Mouse (Mus musculus): Measurements from ENCODE around the gene Ap1b1. TPM values are rescaled to one million over a fixed set of nuclear protein-coding genes. Genes with fewer than 3 reads are reported as not detected.
A peak's percentile ranks its signal among the peaks of the same experiment; 100 is the strongest.

Ap1b1 gene
- polyA plus RNA-seq, 1 experiment from 2014 or later: 40.7 TPM

DNA sequence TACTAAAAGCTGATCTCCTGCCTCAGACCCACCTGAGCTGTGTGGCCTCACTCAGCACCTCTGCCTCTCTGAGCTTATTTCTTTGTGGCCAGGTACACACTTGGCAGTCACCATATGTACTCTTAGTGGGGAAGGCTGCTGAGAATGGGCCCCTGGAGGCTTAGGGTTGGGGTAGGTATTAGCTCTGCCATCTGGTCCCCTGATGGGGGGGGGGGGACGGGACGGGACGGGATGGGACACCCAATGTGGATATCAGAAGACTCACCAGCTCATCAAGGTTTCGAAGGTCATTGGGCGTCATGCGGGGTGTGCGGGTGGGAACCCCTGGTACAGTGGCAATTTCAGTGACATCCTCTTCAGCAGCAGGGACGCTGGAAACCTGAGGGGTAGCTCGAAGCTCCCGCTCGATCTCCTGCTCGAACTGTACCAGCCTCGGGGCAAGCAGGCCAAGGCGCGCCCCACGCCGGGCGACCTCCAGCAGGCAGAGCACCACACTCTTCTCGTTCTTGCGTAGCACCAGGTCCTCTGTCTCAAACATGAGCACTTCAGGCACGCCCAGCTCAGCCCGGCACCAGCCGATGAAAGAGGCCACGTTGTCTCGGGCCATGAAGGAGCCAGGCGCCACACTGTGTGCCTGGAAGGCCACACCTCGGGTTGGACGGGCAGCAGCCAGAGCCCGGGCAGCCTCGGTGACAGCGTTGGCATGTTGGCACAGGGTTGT lies 77.1 kb downstream of the Ap1b1 start:
- peak overlapping the region; percentile 57 to 65; a peak in 3 of 4 replicates for H3K4me3 ChIP-seq (ENCODE audit: control insufficient read depth in 1 of 2, insufficient read depth in 1 of 2, low read depth in 1 of 2, low read length in 2 of 2)
- peaks cover 24 to 39% of the 10 kb centered on the region in 2 experiments for H3K4me1 ChIP-seq (ENCODE audit: control insufficient read depth in 2 of 2, insufficient read depth in 2 of 2, low read length in 2 of 2)
- no peak overlapping the region for H3K27ac ChIP-seq (replicated peaks in 1 of 2; ENCODE audit: control insufficient read depth in 1 of 2, insufficient read depth in 1 of 2, low read depth in 2 of 2, low read length in 2 of 2)
- peaks cover 45% of the 10 kb centered on the region for H3K27me3 ChIP-seq (ENCODE audit: control insufficient read depth, insufficient read depth, low read length)
- no peaks in the 10 kb centered on the region for H3K9me3 ChIP-seq (ENCODE audit: control insufficient read depth, low read length)
- peaks cover 21% of the 10 kb centered on the region for H3K36me3 ChIP-seq (ENCODE audit: control insufficient read depth, insufficient read depth, low read length)
- 61% methylated on average over 31 of the region's 31 CpGs for WGBS
- peak overlapping the region; percentile 73; the same call in 1 of the 2 replicates for H3K9ac ChIP-seq (ENCODE audit: low read length)
- no peak for ATAC-seq (ENCODE audit: insufficient number of reproducible peaks, insufficient read depth, low FRiP score, low read depth)
- peak overlapping the region; percentile 88 for H3K4me2 ChIP-seq (ENCODE audit: low read length)

DNA sequence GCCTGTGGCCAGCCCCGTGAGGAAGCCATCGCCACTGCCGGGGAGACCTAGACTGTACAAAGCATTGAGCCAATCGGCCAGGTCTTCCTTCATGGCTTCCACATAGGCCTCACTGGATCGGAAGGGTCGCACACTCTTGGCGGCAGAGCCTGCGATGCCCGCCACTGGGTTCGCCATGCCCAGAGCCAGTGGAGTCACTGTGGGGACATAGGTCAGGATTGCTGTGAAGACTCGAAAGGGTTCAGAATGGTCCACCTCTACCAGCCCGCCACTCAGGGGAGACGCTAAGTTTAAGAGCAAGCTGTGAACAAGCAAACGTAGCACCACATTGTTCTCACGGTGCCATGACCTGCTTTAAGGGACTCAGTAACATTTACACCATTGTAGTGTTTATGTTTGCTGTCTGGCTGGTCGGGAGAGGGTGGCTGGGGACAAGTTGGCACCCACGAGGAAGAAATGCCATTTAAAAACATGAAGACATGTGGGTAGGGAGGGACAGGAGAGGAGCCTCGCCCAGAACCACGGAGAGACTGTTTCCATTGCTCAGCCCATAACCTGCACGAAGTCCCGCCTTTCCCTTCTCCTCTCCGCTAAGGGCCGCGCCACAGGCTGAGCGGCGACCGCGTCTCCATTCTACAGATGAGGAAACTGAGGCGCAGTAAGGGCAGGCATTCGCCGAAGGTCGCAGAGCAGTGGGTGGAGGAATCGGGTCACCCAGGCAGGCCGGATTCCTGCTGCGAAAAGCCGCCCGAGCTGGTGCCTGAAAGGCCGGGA lies 77.8 kb downstream of the Ap1b1 start:
- 20% methylated on average over 38 of the region's 38 CpGs for WGBS
- ATAC-seq (ENCODE audit: insufficient number of reproducible peaks, insufficient read depth, low FRiP score, low read depth): no peak
- H3K4me1 ChIP-seq (ENCODE audit: control insufficient read depth in 2 of 2, insufficient read depth in 2 of 2, low read length in 2 of 2): peaks cover 20 to 39% of the 10 kb centered on the region in 2 experiments
- H3K4me3 ChIP-seq (ENCODE audit: control insufficient read depth in 1 of 2, insufficient read depth in 1 of 2, low read depth in 1 of 2, low read length in 2 of 2): peak overlapping the region; percentile 57 to 65
- peaks cover 28% of the 10 kb centered on the region for H3K36me3 ChIP-seq (ENCODE audit: control insufficient read depth, insufficient read depth, low read length)
- H3K27ac ChIP-seq (replicated peaks in 1 of 2; ENCODE audit: control insufficient read depth in 1 of 2, insufficient read depth in 1 of 2, low read depth in 2 of 2, low read length in 2 of 2): 0 out of 4 replicates have a peak overlapping the region, but pooled peaks of 1 of the 2 experiments have one; percentile 1
- H3K4me2 ChIP-seq (ENCODE audit: low read length): peak overlapping the region; percentile 88
- H3K9ac ChIP-seq (ENCODE audit: low read length): peak overlapping the region; percentile 73
- H3K9me3 ChIP-seq (ENCODE audit: control insufficient read depth, low read length): no peaks in the 10 kb centered on the region
- peaks cover 37% of the 10 kb centered on the region for H3K27me3 ChIP-seq (ENCODE audit: control insufficient read depth, insufficient read depth, low read length)

DNA sequence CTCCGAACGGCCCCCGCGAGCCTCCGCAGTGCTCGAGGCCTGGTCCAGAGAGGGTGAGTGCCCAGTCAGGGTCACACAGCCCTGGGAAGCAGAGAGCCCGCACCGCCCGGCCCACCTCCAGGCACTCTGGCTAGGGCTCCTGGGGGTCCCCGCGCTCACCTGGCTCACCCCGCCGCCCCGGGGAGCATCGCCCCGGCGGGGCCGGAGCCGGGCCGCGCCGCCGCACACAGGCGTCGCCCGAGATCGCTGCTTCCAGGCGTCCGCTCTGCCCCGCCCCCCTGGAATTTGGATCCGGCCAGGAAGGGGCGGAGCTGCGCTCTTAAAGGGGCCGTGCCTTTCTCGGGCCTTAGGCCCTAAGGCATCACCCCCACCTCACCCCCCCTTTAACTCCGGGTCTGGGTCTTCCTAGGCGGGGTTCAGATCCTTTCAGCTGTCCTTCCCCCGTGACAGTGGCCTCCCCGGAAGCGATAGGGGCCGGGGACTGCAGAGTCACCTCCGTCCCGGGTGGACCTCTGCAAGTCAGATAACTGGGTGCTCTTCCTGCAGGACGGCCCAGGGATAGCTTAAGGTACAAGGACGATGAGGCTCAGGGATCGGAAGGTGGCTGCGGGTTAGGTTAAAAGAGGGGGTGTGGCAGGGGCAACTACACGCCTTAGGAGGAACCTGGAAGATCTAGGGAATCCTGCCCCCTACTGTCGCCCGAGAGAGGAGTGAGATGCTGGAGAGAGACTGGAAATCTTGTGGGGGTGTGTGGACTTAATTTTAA lies 78.6 kb downstream of the Ap1b1 start, which contains the start of gene Gas2l1:
TSS of gene Gas2l1 (minus strand) at position 272 of the 766 bp plus-strand sequence.
- Histone ChIP-seq H3K4me2 (ENCODE audit: low read length) (peak within 1 kb of the TSS; percentile 88), H3K4me1 (ENCODE audit: control insufficient read depth in 2 of 2, insufficient read depth in 2 of 2, low read length in 2 of 2) (peaks cover 18 to 39% of the 10 kb centered on the region in 2 experiments), H3K9me3 (ENCODE audit: control insufficient read depth, low read length) (no peaks in the 10 kb centered on the region), H3K36me3 (ENCODE audit: control insufficient read depth, insufficient read depth, low read length) (peaks cover 32% of the 10 kb centered on the region), H3K4me3 (ENCODE audit: control insufficient read depth in 1 of 2, insufficient read depth in 1 of 2, low read depth in 1 of 2, low read length in 2 of 2) (peak within 1 kb of the TSS; percentile 57 to 65), H3K27me3 (ENCODE audit: control insufficient read depth, insufficient read depth, low read length) (peaks cover 30% of the 10 kb centered on the region), H3K27ac (replicated peaks in 1 of 2; ENCODE audit: control insufficient read depth in 1 of 2, insufficient read depth in 1 of 2, low read depth in 2 of 2, low read length in 2 of 2) (peak within 1 kb of the TSS; percentile 2 to 64; a peak in 1 of 4 replicates), H3K9ac (ENCODE audit: low read length) (peak within 1 kb of the TSS; percentile 73)
- WGBS: under 1% methylated on average over 49 of the region's 50 CpGs
- ATAC-seq (ENCODE audit: insufficient number of reproducible peaks, insufficient read depth, low FRiP score, low read depth): peak; percentile 83

DNA sequence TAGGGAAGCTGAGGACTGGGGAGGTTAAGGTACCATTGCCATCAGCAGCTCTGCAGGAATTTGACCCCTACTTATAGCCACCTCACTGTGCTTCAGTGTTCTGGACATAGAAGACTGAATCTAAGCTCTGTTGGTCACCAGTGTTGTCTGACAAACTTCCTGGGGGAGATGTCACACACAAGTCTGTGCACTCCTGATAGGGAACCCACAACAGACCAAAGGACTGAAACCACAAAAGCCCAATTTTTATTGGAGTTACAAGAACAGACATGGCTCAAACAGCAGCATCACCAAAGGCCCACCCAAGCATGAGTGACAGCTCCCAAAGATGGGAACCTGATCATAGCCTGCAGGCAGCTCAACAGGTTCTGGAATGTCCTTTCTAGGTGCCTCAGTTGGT lies 80.4 kb downstream of the Ap1b1 start:
- peaks cover 44% of the 10 kb centered on the region for H3K36me3 ChIP-seq (ENCODE audit: control insufficient read depth, insufficient read depth, low read length)
- H3K27ac ChIP-seq (replicated peaks in 1 of 2; ENCODE audit: control insufficient read depth in 1 of 2, insufficient read depth in 1 of 2, low read depth in 2 of 2, low read length in 2 of 2): no peak overlapping the region
- peaks cover 17% of the 10 kb centered on the region for H3K27me3 ChIP-seq (ENCODE audit: control insufficient read depth, insufficient read depth, low read length)
- no peak overlapping the region for H3K4me2 ChIP-seq (ENCODE audit: low read length)
- H3K4me1 ChIP-seq (ENCODE audit: control insufficient read depth in 2 of 2, insufficient read depth in 2 of 2, low read length in 2 of 2): peaks cover 16 to 27% of the 10 kb centered on the region in 2 experiments
- H3K4me3 ChIP-seq (ENCODE audit: control insufficient read depth in 1 of 2, insufficient read depth in 1 of 2, low read depth in 1 of 2, low read length in 2 of 2): no peak overlapping the region
- no peak overlapping the region for H3K9ac ChIP-seq (ENCODE audit: low read length)
- no peak for ATAC-seq (ENCODE audit: insufficient number of reproducible peaks, insufficient read depth, low FRiP score, low read depth)
- no peaks in the 10 kb centered on the region for H3K9me3 ChIP-seq (ENCODE audit: control insufficient read depth, low read length)

DNA sequence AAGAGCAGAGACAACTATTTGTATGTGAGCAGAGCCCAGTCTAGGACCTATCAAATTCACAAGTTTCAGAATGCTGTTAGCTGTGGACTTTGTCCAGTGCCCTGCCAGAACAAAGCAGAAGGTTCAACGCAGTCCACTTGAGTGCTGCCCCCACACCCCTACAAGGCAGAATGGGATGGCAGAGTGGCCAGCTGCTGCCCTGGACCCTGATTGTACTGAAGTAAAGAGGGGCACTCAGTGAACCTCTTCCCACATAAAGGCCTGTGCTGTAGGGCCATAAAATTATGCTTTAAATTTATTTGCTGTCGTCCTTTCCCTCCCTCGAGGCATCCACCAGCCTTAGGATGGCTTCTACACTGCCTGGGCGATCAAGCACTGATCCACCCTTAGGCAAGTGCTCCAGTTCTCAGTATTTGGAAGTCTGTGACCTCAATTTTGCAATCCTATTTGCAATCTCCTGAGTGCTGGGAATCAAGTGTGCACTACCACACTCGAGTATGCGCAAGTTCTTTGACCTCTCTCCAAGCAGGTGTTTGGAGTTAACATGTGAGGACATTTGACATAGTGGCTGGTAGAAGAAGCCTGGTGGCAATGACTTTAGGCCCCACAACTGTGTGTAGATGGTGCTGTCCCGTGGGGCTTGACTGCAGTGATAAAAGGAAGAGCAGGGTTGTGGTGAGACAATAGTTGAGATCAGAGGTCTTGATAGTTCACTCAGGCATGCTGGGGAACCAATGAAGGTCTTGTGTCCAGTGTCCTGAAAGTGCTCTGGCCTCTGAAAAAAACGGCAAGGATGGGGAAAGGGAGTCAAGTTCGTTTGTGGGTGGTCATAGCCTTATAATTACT lies 81.7 kb downstream of the Ap1b1 start:
- 84% methylated on average over 9 of the region's 9 CpGs for WGBS
- ATAC-seq (ENCODE audit: insufficient number of reproducible peaks, insufficient read depth, low FRiP score, low read depth): no peak
- Histone ChIP-seq H3K27ac (replicated peaks in 1 of 2; ENCODE audit: control insufficient read depth in 1 of 2, insufficient read depth in 1 of 2, low read depth in 2 of 2, low read length in 2 of 2) (no peak overlapping the region), H3K4me1 (ENCODE audit: control insufficient read depth in 2 of 2, insufficient read depth in 2 of 2, low read length in 2 of 2) (peaks cover 11 to 15% of the 10 kb centered on the region in 2 experiments), H3K4me2 (ENCODE audit: low read length) (no peak overlapping the region), H3K27me3 (ENCODE audit: control insufficient read depth, insufficient read depth, low read length) (peaks cover 5% of the 10 kb centered on the region), H3K9me3 (ENCODE audit: control insufficient read depth, low read length) (no peaks in the 10 kb centered on the region), H3K9ac (ENCODE audit: low read length) (no peak overlapping the region), H3K4me3 (ENCODE audit: control insufficient read depth in 1 of 2, insufficient read depth in 1 of 2, low read depth in 1 of 2, low read length in 2 of 2) (no peak overlapping the region), H3K36me3 (ENCODE audit: control insufficient read depth, insufficient read depth, low read length) (peaks cover 57% of the 10 kb centered on the region)

DNA sequence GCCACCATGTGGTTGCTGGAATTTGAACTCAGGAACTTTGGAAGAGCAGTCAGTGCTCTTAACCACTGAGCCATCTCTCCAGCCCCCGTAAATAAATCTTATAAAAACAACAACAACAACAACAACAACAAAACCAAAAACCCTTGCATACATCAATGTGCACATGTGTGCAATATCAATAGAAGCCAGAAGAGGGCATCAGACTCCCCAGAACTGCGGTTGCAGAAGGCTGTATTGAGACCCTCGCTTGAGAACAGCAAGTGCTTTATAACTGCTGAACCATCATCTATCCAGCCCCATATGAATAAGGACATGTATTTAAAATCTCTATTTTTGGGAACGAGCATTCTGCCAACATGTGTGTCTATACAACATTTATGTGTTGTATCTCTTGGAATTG lies 88.3 kb downstream of the Ap1b1 start:
- H3K9ac ChIP-seq (ENCODE audit: low read length): no peak overlapping the region
- no peaks in the 10 kb centered on the region for H3K9me3 ChIP-seq (ENCODE audit: control insufficient read depth, low read length)
- H3K4me1 ChIP-seq (ENCODE audit: control insufficient read depth in 2 of 2, insufficient read depth in 2 of 2, low read length in 2 of 2): no peaks in the 10 kb centered on the region
- no peak overlapping the region for H3K4me2 ChIP-seq (ENCODE audit: low read length)
- WGBS: 77% methylated on average over 4 of the region's 4 CpGs
- ATAC-seq (ENCODE audit: insufficient number of reproducible peaks, insufficient read depth, low FRiP score, low read depth): no peak
- no peak overlapping the region for H3K27ac ChIP-seq (replicated peaks in 1 of 2; ENCODE audit: control insufficient read depth in 1 of 2, insufficient read depth in 1 of 2, low read depth in 2 of 2, low read length in 2 of 2)
- H3K36me3 ChIP-seq (ENCODE audit: control insufficient read depth, insufficient read depth, low read length): peaks cover 90% of the 10 kb centered on the region
- no peaks in the 10 kb centered on the region for H3K27me3 ChIP-seq (ENCODE audit: control insufficient read depth, insufficient read depth, low read length)
- no peak overlapping the region for H3K4me3 ChIP-seq (ENCODE audit: control insufficient read depth in 1 of 2, insufficient read depth in 1 of 2, low read depth in 1 of 2, low read length in 2 of 2)

DNA sequence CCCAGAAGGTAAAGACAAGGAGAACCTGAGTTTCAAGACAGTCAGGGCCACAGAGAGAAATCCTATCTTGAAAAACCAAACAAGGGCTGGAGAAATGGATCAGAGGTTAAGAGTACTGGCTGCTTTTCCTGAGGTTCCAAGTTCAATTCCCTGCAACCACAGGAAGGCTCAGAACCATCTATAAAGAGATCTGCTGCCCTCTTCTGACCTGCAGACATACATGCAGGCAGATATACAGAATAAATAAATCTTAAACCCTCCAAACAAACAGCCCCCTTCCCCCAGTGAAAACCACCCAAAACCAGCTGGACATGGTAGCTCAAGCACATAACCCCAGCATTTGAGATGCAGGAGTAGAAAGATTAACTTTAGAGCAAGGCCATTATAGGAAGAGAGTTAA lies 89.1 kb downstream of the Ap1b1 start:
- Histone ChIP-seq H3K9me3 (ENCODE audit: control insufficient read depth, low read length) (no peaks in the 10 kb centered on the region), H3K4me2 (ENCODE audit: low read length) (no peak overlapping the region)
- no peak for ATAC-seq (ENCODE audit: insufficient number of reproducible peaks, insufficient read depth, low FRiP score, low read depth)

More for the DNA sequence above, 89.1 kb downstream of the Ap1b1 start:
- no peak overlapping the region for H3K4me3 ChIP-seq (ENCODE audit: control insufficient read depth in 1 of 2, insufficient read depth in 1 of 2, low read depth in 1 of 2, low read length in 2 of 2)
- H3K27ac ChIP-seq (replicated peaks in 1 of 2; ENCODE audit: control insufficient read depth in 1 of 2, insufficient read depth in 1 of 2, low read depth in 2 of 2, low read length in 2 of 2): no peak overlapping the region
- H3K9ac ChIP-seq (ENCODE audit: low read length): no peak overlapping the region
- no peaks in the 10 kb centered on the region for H3K27me3 ChIP-seq (ENCODE audit: control insufficient read depth, insufficient read depth, low read length)
- H3K4me1 ChIP-seq (ENCODE audit: control insufficient read depth in 2 of 2, insufficient read depth in 2 of 2, low read length in 2 of 2): no peaks in the 10 kb centered on the region
- H3K36me3 ChIP-seq (ENCODE audit: control insufficient read depth, insufficient read depth, low read length): peaks cover 90% of the 10 kb centered on the region
